Mouse (Mus musculus): ENCODE data around the gene Coa7.

- TF ChIP-seq CTCF (IDR thresholded peaks at IDR 0.05; ENCODE audit: low read depth): no peak
- TF ChIP-seq EP300 (IDR thresholded peaks at IDR 0.05; ENCODE audit: low read depth): no peak
Observed at GRCm38 (mm10) chr4:108369254-108369653, 41.3 kb downstream of the Coa7 start.
